Mouse (Mus musculus) gastrocnemius, adult 2 months (tissue): Measurements from ENCODE around the gene Lrrtm3. TPM values are rescaled to one million over a fixed set of nuclear protein-coding genes. Genes with fewer than 3 reads are reported as not detected.

Experiments
- DNase-seq: peaks from one replicate; pipeline ENCODE4 v3.0.0; 2022
- H3K27ac ChIP-seq: fragments of 200-600 bp; 2 replicates; pipeline ENCODE4 v1.8.1; 2022; ENCODE audit warnings: mild to moderate bottlenecking
- H3K4me3 ChIP-seq: fragments of 200-600 bp; 2 replicates; pipeline ENCODE4 v1.8.1; 2022; ENCODE audit warnings: mild to moderate bottlenecking, moderate library complexity
- CTCF ChIP-seq: fragments of 200-600 bp; IDR thresholded peaks from 2 replicates; pipeline ENCODE4 v1.8.1; 2022; ENCODE audit warnings: antibody characterized with exemption, mild to moderate bottlenecking, moderate library complexity
- intact Hi-C: fragments of 180-260 bp; cut with DNase I; formaldehyde crosslinking; loops from one replicate; pipeline ENCODE4 v1.15.1; 2025
- total RNA-seq, 2 experiments: library from RNA; stranded (reverse); gene quantifications; 2 replicates each; pipeline ENCODE4 v1.2.3; 2021

The Lrrtm3 gene
- total RNA-seq, 2 experiments from 2014 or later: 0.41 to 0.59 TPM

GRCm38 (mm10) chr10:64020347-64020746 lies 69.7 kb downstream of the Lrrtm3 start:
- intact Hi-C loops: no loop called here
- DNase-seq: no peak
- Histone ChIP-seq H3K27ac (no peak overlapping the region), H3K4me3 (no peak overlapping the region)
- TF ChIP-seq CTCF: no peak

DNA sequence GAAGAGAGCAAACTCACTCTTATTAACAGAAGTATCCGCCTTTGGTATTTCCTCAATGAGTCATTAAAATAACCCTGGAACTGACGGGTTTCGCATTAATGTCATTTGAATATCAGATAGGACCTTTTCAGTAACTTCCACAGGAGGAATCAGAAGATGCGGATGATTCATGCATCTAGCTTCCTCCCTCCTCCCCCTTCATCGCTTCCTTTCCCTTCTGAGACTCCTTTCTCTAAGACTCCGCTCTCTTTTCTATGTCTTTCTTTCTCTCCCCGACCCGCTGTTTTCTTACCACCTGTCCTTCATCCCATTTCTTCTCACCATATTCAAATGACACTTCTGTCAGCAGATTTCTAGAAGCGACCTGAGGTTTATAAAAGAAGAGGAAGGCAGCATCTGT lies 88.1 kb downstream of the Lrrtm3 start:
- TF ChIP-seq CTCF: no peak
- no peak overlapping the region for H3K4me3 ChIP-seq
- intact Hi-C loops: no loop called here
- H3K27ac ChIP-seq: no peak overlapping the region
- no peak for DNase-seq

GRCm38 (mm10) chr10:64001531-64001930 lies 88.5 kb downstream of the Lrrtm3 start:
- no peak for DNase-seq
- intact Hi-C loops: no loop called here
- H3K4me3 ChIP-seq: no peak overlapping the region
- no peak for TF ChIP-seq CTCF
- no peak overlapping the region for H3K27ac ChIP-seq

GRCm38 (mm10) chr10:63994251-63994650 lies 95.8 kb downstream of the Lrrtm3 start:
- TF ChIP-seq CTCF: no peak
- Histone ChIP-seq H3K4me3 (no peak overlapping the region), H3K27ac (no peak overlapping the region)
- intact Hi-C loops: no loop called here
- no peak for DNase-seq

GRCm38 (mm10) chr10:63985576-63985975 lies 104.5 kb downstream of the Lrrtm3 start:
- no peak for TF ChIP-seq CTCF
- no peak for DNase-seq
- intact Hi-C loops: no loop called here
- Histone ChIP-seq H3K27ac (no peak overlapping the region), H3K4me3 (no peak overlapping the region)

- no peak for DNase-seq
- Histone ChIP-seq H3K4me3 (no peak overlapping the region), H3K27ac (no peak overlapping the region)
- no peak for TF ChIP-seq CTCF
- intact Hi-C loops: no loop called here
Measured at GRCm38 (mm10) chr10:63979410-63979809, 110.7 kb downstream of the Lrrtm3 start.

DNA sequence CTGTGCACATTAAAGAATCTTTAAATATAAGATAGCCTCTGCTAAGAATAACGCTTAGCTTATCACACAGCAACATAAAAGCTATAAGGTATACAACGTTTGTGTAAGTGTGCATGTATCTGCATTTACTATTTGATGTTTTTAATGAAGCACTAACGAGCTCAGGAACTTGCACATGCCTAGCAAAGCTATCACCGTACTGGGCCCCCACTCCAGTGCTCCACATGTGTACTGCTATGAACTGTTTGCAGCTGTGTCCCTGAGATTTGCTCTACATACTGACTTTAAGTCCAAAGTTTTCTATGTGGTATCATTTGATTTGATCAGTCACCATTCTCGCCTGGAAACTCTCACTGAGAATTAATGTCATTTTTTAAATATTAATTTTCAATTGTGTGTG lies 111.1 kb downstream of the Lrrtm3 start:
- no peak overlapping the region for H3K4me3 ChIP-seq
- no peak for TF ChIP-seq CTCF

DNA sequence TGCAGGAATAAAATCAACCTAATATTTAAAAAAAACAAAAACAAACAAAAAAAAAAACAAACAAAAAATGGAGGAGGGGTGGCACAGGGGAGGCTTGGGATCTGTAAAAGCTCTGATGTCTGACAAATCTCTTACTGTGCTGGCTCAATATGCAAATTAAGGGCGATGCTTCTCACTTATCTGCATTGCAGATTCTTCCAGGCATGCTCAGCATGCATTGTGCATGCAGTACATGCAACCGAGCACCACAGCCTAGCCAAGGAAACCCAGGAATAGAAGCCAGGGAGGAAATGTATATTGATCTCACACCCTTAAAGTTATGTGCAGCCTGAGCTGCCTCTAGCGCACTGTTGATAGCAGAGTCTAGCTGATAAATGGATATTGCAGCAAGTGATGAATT lies 111.5 kb downstream of the Lrrtm3 start:
- no peak for DNase-seq
- TF ChIP-seq CTCF: no peak
- no peak overlapping the region for H3K27ac ChIP-seq
- H3K4me3 ChIP-seq: peak overlapping the region; percentile 62
- intact Hi-C loops: no loop called here

More for the DNA sequence above, 111.1 kb downstream of the Lrrtm3 start:
- intact Hi-C loops: no loop called here
- DNase-seq: no peak
- H3K27ac ChIP-seq: no peak overlapping the region

DNA sequence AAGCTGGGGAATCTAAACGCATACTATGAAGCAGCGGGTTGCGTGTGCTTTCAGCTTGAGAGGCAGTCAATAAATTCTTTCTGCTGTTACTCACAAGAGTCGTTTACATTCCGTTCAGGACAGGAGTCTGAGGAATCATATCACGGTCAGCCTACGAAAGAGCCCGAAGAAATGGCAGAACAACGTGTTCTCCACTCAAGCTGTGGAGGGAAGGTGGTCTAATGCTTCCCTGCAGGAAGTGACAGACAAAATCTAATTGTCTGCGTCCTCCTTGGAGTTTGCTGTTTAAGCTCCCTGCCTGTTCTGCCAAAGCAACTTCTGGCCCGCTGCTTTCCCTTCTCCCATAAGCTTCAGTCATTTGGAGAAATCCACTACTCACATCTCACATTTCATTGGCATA lies 112.0 kb downstream of the Lrrtm3 start:
- no peak for TF ChIP-seq CTCF
- intact Hi-C loops: no loop called here
- H3K27ac ChIP-seq: peak overlapping the region; percentile 58
- no peak for DNase-seq
- peak overlapping the region; percentile 62 for H3K4me3 ChIP-seq

DNA sequence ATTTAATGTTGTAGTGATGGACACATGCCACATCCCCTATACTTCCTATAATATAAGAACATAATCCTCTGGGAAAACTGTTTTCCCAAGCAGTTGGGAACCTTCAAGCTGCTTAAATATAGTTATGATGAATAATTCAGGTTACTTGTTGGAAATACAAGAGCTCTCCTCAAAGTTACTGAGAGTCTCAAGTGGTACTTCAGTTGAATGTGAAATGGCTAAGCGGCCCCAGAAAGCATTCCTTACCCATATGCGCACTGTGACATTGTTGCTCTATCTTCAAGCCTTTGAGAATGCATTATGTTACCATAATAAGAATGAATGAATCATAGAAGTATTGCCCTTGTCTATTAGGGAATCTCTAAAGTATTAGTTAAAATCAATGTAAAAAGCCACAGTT lies 117.8 kb downstream of the Lrrtm3 start:
- Histone ChIP-seq H3K4me3 (no peak overlapping the region), H3K27ac (no peak overlapping the region)
- no peak for TF ChIP-seq CTCF
- DNase-seq: no peak
- intact Hi-C loops: no loop called here

- TF ChIP-seq CTCF: no peak
- Histone ChIP-seq H3K27ac (peak overlapping the region; percentile 44; the same call in 1 of the 2 replicates), H3K4me3 (no peak overlapping the region)
- DNase-seq: peak; percentile 68
- intact Hi-C loops: no loop called here
Measured at GRCm38 (mm10) chr10:63954308-63954930, 135.7 kb downstream of the Lrrtm3 start.

GRCm38 (mm10) chr10:63951481-63951880 lies 138.6 kb downstream of the Lrrtm3 start:
- no peak for TF ChIP-seq CTCF
- intact Hi-C loops: no loop called here
- H3K27ac ChIP-seq: no peak overlapping the region
- H3K4me3 ChIP-seq: no peak overlapping the region
- DNase-seq: no peak

DNA sequence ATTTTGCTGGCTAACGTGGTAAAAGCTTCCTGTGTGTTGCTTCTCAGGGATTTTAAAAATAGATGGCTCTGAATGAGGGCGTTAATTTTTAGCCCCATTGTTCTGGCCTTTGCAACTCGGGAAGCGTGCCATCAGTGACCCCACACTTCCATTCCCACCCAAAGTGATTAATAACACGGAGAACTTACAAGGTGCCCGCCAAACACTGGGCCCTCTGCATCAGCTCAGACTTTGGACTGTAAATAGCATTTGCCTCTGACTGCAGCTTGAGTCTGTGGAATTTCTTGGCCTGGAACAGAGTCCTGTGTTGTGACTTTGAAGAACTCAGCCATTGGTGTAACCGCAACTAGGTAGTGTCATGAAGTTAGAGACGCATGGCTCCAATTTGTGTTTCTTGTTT lies 139.2 kb downstream of the Lrrtm3 start:
- intact Hi-C loops: no loop called here
- Histone ChIP-seq H3K27ac (no peak overlapping the region), H3K4me3 (no peak overlapping the region)
- TF ChIP-seq CTCF: no peak
- peak; percentile 27 for DNase-seq

- TF ChIP-seq CTCF: no peak
- DNase-seq: no peak
- intact Hi-C loops: no loop called here
- Histone ChIP-seq H3K27ac (no peak overlapping the region), H3K4me3 (no peak overlapping the region)
Measured at GRCm38 (mm10) chr10:63947266-63947665, 142.8 kb downstream of the Lrrtm3 start.
